Mouse (Mus musculus) lung, adult 2 months (tissue): ENCODE measurements around the gene Zfp536. TPM values are rescaled to one million over a fixed set of nuclear protein-coding genes. Genes with fewer than 3 reads are reported as not detected.
A peak's percentile ranks its signal among the peaks of the same experiment; 100 is the strongest.

Source experiments
- DNase-seq: peaks from one replicate; pipeline ENCODE4 v3.0.0; 2022
- H3K4me1 ChIP-seq: fragments of 200-500 bp; 2 replicates; pipeline ENCODE4 v1.6.1; 2011; ENCODE audit warnings: low read length; ENCODE audit not compliant: control insufficient read depth, insufficient read depth
- H3K4me3 ChIP-seq: fragments of 200-500 bp; replicated peaks from 2 replicates; pipeline ENCODE3; 2011; ENCODE audit warnings: low read depth, mild to moderate bottlenecking, control low read depth, low read length; ENCODE audit errors: extremely low read depth
- CTCF ChIP-seq: fragments of 200-500 bp; IDR thresholded peaks from 2 replicates; pipeline ENCODE4 v1.5.1; 2011; ENCODE audit warnings: mild to moderate bottlenecking, low read length, control low read depth; ENCODE audit not compliant: insufficient read depth
- POLR2A ChIP-seq: fragments of 200-500 bp; IDR thresholded peaks from 2 replicates; pipeline ENCODE4 v1.6.1; 2011; ENCODE audit warnings: low read depth, mild to moderate bottlenecking, control low read depth, low read length, borderline replicate concordance; ENCODE audit errors: extremely low read depth
- WGBS: fragments of 180-500 bp; shearing (Covaris S2); methylation state at CpG from one replicate; pipeline ENCODE4 v1.1.7; 2018; 5-methylcytosine and 5-hydroxymethylcytosine counted together
- polyA plus RNA-seq: library from polyadenylated mRNA; depleted of rRNA; stranded (reverse); fragments of >200 nt; gene quantifications from 2 replicates; pipeline ENCODE4 v1.2.3, GENCODE M21; 2012

The Zfp536 gene
- polyA plus RNA-seq, 1 experiment: 0.43 TPM

DNA sequence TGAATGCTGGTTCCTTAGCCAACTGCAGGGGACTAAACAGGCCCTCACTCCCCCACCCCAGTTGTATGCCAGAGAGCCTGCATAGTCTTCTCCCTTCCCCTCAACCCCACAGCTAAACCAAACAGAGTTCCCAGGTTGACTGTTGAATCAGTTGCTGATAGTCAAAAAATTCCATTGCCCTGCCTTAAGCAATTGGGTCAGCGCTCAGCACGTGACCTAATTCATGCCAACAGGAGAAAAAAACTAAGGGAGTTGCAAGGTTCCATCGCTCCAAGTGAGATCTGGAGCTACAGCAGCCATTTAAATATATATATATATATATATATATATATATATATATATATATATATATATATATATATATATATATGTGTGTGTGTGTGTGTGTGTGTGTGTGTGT lies 192.2 kb downstream of the Zfp536 start:
- TF ChIP-seq POLR2A (no peak), CTCF (no peak)
- H3K4me3 ChIP-seq: no peak overlapping the region
- H3K4me1 ChIP-seq: no peaks in the 10 kb centered on the region
- DNase-seq: no peak
- 63% methylated on average over 3 of the region's 3 CpGs for WGBS

DNA sequence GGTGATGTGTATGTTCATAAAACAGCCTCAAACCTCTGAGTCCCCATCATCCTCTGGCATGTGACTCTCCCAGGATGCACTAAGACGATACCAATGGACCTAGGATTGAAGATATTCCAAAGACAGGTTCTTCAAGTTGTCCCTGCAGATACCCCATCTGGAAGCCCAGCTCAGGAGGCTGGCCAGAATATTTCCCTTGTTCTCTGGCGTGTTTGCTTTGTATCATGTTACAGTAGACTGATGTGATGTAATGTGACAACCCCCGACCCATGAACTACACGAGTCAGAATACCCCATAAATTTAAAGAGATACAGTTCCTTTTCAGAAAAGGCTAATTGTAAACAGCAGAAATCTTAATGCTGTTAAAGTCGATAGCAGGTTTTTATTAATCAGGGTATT lies 192.9 kb downstream of the Zfp536 start:
- DNase-seq: no peak
- 31% methylated on average over 5 of the region's 5 CpGs for WGBS
- Histone ChIP-seq H3K4me3 (no peak overlapping the region), H3K4me1 (no peaks in the 10 kb centered on the region)
- TF ChIP-seq POLR2A: no peak
- no peak for TF ChIP-seq CTCF

DNA sequence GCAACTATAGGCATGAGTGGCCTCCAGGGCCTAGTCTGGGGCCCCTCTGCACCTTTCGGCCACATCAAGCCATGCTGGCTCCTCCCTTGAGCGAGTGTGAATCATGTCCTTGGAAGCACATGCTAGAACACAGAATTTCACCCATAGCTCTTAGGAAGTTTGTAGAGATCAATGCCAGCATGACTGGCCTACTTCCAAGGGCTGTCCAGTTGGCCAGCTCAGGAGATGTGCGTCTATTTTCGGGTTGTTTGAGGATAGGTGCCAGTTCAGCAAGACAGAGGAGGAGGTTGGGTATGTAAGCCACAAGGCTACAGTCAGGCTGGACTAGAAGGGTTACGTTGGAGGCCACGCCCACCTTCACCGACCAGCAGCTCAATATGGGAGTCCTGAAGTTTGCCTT lies 201.4 kb downstream of the Zfp536 start:
- WGBS: 81% methylated on average over 7 of the region's 7 CpGs
- no peak for DNase-seq
- no peak for TF ChIP-seq CTCF
- no peak for TF ChIP-seq POLR2A
- H3K4me1 ChIP-seq: no peaks in the 10 kb centered on the region
- H3K4me3 ChIP-seq: no peak overlapping the region

DNA sequence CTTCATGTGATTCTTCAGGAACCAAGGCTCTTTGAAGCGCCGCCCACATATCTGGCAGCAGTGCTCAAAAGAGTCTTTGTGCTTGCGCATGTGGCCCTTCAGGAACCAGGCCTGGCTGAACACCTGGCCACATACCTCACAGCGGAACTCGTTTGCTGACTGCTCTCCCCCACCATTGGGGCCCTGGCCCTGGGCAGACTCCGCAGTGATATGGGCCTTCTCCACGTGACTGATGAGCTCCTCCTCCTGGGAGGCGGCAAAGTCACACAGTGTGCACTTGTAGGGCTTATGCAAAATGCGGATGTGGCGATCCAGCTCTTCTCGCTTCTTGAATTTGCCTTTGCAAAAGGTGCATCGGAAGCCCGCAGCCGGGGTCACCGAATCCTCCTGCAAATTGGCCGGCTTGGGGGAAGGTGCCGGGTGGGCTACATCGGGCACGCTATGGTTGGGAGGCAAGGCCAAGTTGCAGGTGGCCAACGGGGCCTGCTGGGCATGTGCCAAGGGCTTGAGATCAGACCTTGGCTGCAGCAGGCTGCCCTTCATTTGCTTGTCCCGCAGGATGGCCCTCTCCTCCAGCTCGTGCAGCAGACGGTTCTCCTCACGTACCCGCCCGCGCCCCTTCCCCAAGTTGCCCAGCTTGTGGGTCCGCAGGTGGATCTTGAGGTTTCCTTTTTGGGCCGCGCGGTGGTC lies 204.5 kb downstream of the Zfp536 start:
- Histone ChIP-seq H3K4me3 (no peak overlapping the region), H3K4me1 (no peaks in the 10 kb centered on the region)
- DNase-seq: no peak
- TF ChIP-seq POLR2A (no peak), CTCF (no peak)
- WGBS: 72% methylated on average over 31 of the region's 31 CpGs

DNA sequence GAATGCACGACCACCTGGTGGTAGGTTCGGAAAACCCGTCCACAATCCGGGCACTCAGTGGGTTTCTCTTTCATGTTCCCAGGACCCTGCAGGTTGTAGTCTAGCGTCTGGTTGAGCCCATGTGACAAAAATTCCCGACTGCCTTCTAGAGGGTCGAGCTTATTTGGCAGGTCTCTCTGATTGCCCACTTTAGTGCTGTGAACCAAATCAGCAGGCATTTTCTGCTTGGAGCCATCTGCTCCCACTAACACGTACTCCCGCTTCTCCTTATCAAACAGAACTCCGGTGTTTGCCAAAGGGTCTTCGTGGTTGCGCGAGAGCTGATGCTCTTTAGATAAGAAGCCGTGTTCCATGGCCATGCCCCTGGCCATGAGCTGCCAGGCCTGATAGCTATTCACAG lies 205.4 kb downstream of the Zfp536 start:
- H3K4me3 ChIP-seq: no peak overlapping the region
- TF ChIP-seq CTCF (no peak), POLR2A (no peak)
- H3K4me1 ChIP-seq: no peaks in the 10 kb centered on the region
- 73% methylated on average over 14 of the region's 14 CpGs for WGBS
- no peak for DNase-seq

DNA sequence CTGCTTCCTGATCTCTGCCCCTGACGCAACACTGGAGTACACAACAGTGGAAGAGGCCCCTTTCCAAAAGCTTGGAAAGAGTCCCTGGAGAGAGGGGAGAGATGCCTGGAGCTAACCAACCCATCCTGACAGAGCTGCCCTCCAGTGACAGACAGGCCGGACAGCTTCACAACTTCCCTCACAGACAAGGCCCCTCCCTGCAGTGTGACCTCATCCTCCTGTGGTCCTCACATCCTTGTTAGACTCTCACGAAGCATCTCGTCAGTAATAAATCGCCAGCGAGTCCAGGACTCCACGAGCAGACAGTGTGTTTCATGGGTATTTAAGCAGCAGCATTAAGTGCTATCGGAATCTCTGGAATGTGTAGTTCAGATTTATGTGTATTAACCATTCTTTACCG lies 207.4 kb downstream of the Zfp536 start:
- no peak for DNase-seq

DNA sequence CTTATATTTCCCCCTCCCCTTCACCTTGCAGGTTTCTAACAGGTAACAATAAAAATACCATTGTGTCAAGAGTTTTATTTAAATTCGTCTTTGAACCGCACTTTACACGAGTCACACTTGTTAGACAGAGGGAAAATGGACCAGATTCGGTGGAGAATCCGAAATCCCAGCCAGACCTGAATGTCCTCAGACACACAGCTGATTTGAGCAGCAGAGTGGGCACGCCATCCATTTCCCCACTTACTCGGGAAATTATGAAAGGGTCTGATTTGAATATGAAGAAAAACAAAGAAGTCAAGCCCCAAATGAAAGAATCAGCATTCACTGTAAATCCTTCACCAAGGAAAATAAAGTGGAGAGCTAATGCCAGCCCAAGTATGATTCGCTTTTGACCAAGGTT lies 208.1 kb downstream of the Zfp536 start:
- Histone ChIP-seq H3K4me3 (no peak overlapping the region), H3K4me1 (0 out of 2 replicates have a peak, but pooled peaks cover 3% of the 10 kb centered on the region)
- no peak for TF ChIP-seq POLR2A
- no peak for TF ChIP-seq CTCF
- 71% methylated on average over 8 of the region's 8 CpGs for WGBS
- no peak for DNase-seq

More for the DNA sequence above, 207.4 kb downstream of the Zfp536 start:
- no peak for TF ChIP-seq POLR2A
- TF ChIP-seq CTCF: no peak
- H3K4me3 ChIP-seq: no peak overlapping the region
- WGBS: 25% methylated on average over 9 of the region's 9 CpGs
- 0 out of 2 replicates have a peak, but pooled peaks cover 3% of the 10 kb centered on the region for H3K4me1 ChIP-seq

DNA sequence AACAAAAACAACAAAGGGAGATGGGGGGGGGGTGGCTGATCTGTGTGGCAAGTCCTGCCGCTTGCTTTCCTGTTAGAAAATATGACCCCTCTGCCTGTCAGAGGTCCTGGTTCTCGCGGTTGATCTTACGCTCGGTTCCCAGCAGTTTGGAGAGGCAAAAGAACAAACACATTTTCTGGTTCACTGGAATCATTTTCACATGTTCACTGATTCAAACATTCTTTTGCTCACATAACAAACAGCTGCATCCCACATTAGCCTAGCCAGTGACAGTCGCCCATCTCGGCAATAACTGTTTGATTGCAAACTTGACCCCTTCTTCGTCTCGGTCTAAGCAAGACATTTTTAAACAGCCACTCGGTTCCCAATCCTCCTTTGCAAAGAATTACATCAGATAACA lies 208.8 kb downstream of the Zfp536 start:
- Histone ChIP-seq H3K4me1 (0 out of 2 replicates have a peak, but pooled peaks cover 3% of the 10 kb centered on the region), H3K4me3 (no peak overlapping the region)
- TF ChIP-seq POLR2A (no peak), CTCF (no peak)
- no peak for DNase-seq
- WGBS: 57% methylated on average over 10 of the region's 10 CpGs

DNA sequence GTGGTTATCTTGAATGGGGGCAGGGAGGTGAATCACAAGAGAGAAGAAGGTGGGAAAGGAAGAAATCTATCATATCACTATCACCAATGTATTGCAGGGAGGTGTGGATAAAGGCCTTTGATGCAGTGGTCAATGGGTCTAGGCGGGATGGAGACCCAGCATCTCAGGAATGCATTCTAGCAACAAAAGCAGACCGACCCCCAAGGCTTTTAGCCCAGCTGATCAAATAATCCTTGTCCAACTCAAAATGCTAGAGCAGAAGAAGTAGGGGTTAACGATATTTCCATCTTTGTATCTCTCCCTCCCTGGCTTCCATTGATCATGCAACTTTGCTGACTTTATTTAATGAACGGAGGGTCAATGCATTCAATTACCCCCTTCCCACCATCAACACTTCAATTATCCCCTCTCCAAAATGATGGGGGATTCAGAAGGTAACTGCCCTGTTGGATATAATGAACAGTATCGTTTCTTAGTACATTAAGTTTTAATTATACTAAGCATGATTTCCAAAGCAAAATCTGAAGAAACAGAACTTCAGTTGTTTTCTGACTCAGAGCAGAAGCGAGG lies 209.5 kb downstream of the Zfp536 start:
- DNase-seq: no peak
- 0 out of 2 replicates have a peak, but pooled peaks cover 3% of the 10 kb centered on the region for H3K4me1 ChIP-seq
- H3K4me3 ChIP-seq: no peak overlapping the region
- WGBS: 78% methylated on average over 6 of the region's 6 CpGs
- TF ChIP-seq POLR2A (no peak), CTCF (no peak)

DNA sequence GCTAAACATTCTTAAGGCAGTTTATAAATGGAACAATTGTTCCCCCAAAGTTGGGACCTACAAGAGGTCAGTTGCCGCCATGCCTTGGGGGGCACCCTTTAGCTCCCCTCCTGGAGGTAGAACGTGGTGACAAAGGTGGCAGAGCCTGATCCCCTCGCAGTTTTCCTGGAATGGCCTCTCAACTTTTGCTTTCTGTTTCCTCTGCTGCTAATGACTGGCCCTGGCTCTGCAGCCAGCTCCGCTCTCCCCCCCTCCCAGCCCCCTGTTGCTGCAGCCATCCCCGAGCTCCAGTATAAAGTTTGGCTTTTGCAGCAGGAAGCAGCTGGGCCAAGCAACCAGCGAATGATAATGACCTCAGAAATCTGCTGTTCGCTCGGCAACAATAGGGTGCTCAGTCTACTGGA lies 210.3 kb downstream of the Zfp536 start:
- 4% methylated on average over 8 of the region's 8 CpGs for WGBS
- DNase-seq: peak; percentile 8
- no peak for TF ChIP-seq POLR2A
- TF ChIP-seq CTCF: no peak

More for the DNA sequence above, 210.3 kb downstream of the Zfp536 start:
- Histone ChIP-seq H3K4me1 (0 out of 2 replicates have a peak, but pooled peaks cover 3% of the 10 kb centered on the region), H3K4me3 (peak overlapping the region; percentile 94)
